Mouse (Mus musculus): Measurements from ENCODE around the gene Arl4a. TPM values are rescaled to one million over a fixed set of nuclear protein-coding genes. Genes with fewer than 3 reads are reported as not detected.

The Arl4a gene
- 51.2 and 59.3 TPM in 2 replicates for total RNA-seq (2021)
- long read RNA-seq, transcript Arl4a-201 (2 exons, 1,200 nt), result major isoform, 42 of 77 reads
- long read RNA-seq, transcript Arl4a-205 (2 exons, 3,710 nt), result minor isoform, 32 of 77 reads
- long read RNA-seq, partial matches to known transcripts, result 0 of 77 reads
- long read RNA-seq, other reads (novel, unspliced or antisense), result 3 of 77 reads

DNA sequence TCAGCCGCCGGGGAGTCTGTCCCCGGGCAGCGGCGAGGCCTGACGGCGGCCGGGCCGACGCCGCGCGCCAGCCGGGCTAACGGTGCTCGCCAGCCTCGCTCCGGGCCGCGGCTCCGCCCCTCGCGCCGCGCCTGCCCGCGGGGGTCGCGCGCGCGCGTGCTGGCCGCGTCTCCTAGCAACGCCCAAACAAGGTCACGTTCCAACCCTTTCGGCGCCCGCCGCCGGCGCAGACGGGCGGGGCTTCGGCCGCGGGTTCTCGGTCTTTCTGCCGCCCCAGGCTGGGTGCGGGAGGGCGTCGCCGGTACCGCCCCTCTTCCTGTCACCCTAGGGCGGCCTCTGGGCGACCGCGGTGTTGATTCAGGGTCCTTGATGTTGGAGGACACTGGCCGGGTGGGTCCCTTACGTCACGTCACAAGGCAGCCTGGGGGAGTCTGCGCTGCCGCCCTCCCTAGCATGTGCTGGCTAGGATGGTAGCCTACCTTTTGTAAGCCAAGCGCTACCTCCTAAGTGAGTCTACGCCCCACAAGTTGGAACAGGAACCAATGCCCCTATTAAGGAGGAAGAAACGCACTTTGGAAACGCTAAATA, at the start of gene Arl4a:
Gene Arl4a, minus strand, starts transcription at position 150 of the 588 bp plus-strand sequence.
- peak; percentile 93 for DNase-seq

DNA sequence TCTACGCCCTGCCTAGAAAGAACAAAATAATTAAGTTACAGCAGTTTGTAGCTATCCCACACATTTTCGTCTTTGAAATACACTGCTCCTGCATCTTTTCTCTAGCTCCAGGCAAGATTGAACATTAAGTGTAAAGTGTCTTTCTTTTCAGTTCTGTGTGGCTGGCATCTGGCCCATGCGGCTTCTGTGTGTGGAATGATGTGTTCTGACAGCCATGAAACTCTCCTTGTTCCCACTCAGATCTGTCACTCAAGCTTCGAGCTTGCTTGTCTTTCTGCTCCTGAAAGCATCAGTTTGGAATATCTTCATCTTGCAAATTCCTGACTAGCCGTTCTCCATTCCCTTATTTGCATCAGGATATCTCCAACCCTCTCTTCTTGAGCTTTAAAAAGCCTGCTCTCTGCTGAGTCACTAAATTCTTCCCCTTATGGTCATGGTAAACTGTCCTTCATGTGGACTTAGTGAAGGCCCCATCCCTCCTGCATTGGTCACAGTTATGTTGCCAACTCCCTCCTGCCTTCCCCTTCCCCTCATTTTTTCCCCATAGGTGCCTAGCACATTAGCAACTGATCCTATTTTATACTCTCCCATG, 48.0 kb upstream of the Arl4a start:
- DNase-seq, result no peak

GRCm38 (mm10) chr12:40082453-40083238, 44.8 kb upstream of the Arl4a start:
- no peak for DNase-seq

DNA sequence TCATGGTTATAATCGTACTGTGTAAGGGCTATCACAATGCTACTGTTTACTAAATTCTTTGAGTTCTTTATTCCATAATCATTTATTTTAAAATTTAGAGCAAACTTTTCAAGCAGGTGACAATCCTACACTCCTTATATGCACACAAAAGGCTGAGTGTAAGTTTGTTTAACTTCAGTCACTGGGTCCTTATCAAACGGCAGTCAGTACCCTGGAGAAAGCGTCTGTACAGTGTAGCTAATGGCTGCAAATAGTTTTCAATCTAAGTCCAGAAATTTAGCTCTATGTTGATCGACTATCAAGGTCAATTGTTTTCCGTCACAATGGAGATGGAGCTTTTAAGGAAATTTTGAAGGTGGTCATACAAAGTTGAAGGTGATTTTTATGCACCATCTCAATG, 44.2 kb upstream of the Arl4a start:
- no peak for DNase-seq

GRCm38 (mm10) chr12:40073660-40074059, 35.8 kb upstream of the Arl4a start:
- DNase-seq, result no peak

GRCm38 (mm10) chr12:40047024-40047423, 9.2 kb upstream of the Arl4a start:
- no peak for DNase-seq

DNA sequence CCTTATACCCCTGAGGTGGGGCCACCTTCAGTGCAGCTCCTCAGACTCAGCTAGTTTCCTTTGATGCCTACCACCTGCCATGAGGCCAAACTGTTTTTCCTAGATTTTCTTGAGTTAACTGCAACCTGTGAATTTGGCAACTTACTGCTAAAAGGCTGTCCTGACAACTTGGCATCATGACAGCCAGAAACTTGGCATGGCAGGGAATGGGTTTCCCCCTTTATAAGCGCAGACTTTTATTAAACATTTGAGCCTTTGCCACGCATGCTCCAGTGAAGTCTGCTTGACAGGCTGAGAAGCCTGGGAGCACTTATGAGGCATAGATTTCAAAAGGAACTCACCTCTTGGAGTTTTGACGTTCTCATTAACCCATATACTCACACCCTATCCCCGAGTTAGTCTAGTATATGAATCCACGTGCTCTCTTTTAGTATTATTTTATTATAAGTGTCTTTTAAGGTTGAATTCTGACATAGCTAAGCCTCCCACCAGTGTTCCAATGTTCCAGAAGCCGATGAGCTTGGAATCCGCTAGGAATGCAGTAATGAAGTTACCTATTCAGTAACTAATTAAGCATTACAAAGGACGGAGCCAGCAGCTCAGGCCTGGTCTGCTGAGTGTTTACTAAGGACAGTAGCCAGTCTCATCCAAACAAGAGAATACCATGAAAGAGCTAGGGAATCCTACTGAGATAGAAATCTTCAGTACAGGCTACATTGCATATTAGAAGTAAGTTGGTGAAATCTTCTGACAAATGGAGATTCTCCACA, 6.2 kb upstream of the Arl4a start:
- no peak for DNase-seq

DNA sequence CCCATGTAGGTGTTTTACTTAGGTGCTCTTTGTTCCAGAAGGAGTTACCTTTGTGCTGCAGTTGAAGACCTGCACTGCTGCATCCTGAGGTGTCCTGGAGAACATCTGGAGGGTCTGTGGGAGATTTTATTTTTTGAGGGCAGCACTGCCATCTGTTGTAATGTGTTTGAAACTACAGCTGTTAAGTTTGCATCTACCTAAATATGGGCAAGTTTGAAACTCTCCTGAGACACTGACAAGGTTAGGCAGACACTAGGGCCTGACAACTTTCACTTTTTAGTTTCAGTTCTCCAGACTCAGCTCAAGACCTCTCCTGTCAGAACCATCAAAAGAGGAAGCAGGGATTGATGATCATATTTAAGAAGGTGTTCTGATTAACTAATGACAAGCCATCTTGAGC, 2.2 kb upstream of the Arl4a start:
- no peak for DNase-seq

GRCm38 (mm10) chr12:40037226-40037813, 505 bp downstream of the Arl4a start:
- peak; percentile 100 for DNase-seq

DNA sequence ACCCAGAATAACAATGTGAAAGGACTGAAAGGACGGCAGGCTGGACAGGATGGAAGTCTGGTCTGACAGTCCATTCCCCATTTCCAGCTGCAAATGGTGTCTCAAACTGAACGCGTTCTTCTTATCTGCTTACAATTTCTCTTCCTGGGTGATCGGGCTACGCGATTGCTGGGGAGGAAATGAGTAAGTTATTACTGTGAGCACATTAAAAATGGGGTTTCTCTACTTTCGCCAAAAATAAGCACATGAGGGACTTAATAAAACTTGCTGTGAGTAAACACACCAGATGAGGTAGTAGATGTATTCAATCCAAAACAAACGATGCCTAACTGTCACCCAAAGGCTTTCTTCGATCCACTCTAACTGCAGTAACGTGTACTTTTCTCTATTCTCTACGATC, 1.2 kb downstream of the Arl4a start:
- no peak for DNase-seq

- no peak for DNase-seq
Observed at GRCm38 (mm10) chr12:40035506-40035905, 2.3 kb downstream of the Arl4a start.

DNA sequence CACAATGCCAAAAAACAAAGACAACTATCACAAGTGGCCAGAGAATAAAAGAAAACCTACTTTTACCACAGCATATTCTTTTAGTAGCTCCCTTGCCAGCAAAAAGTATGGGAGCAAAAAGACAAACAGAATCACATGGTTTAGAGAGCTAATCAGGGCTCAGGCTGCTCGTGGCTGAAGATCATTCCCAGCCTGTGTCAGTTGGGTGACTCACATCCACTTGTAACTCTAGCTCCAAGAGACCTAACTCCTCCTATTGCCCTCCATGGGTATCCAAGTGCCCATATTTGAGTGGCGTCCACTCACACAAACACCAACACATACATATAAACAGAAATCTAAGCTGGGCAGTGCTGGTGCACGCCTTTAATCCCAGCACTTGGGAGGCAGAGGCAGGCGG, 8.6 kb downstream of the Arl4a start:
- no peak for DNase-seq

- no peak for DNase-seq
Observed at GRCm38 (mm10) chr12:40027846-40028245, 10.0 kb downstream of the Arl4a start.

- no peak for DNase-seq
Observed at GRCm38 (mm10) chr12:40027444-40027843, 10.4 kb downstream of the Arl4a start.

GRCm38 (mm10) chr12:40023918-40024317, 13.9 kb downstream of the Arl4a start:
- no peak for DNase-seq

DNA sequence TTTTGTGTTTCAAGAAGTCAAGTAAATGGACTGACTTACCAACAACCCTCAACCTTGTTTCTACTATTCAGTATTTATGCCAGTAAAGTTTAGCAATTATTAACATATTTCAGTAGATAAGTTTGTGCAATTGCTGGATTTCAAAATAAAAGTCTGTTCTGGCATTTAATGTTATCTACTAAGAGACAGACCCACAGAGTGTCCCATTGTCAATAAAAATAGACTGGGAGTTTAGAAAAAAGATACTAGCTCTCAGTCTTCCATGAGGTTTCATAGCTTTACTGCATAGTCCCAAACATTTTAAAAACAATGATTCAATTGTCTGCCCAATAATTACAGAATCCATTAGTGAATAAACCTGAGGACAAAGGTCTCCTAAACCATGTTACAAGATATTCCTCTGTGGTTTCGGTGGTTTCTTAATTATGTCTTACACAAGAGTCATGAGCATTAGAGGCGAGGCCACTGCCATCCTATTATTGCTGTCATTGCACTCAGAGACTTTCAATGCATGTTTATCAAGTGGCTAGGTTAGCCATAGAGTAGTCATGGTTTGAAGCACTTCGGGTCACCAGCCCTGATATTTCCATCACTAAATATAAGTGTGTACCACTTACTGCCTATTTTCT, 14.7 kb downstream of the Arl4a start:
- DNase-seq, result no peak

GRCm38 (mm10) chr12:40022344-40022743, 15.5 kb downstream of the Arl4a start:
- no peak for DNase-seq

- DNase-seq, result no peak
Observed at GRCm38 (mm10) chr12:40017955-40018505, 19.8 kb downstream of the Arl4a start.

DNA sequence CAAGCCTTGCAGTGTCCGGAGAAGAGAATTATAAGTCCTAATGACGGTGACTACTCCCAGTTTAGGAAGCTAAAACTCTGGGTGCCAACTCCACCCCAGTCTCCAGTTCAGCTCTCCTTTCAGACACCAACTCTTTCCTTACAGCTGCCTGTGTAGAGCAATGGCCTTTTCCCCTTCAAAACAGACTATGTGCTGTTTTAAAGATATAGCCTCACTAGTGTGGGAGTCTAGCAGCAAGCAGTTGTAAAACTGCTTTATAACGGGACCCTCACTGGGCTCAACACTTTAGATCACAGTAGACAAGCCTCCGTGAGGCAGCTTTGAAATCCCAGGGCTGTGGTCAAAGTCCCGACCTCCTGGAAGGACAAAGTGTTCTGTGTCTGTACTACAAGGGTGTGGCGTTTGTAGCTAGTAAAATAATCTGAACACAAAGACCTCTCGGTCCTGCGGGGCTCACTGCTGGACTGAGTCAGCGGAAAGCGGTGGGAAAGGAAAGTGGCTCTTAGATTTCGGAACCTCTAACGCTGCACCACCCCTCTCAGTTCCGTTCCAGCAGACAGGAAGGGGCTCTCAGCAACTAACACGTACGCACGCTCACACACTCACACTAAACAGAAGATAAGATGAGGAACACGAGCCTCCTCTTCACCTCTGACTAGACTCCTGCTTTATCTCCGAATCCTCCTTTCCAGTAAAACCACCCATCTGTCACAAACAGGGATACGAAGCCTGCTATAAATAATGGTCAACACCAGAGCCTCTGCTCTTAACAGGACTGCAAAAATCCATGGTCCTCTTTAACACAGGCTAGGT, 21.0 kb downstream of the Arl4a start:
- DNase-seq, result peak; percentile 31

DNA sequence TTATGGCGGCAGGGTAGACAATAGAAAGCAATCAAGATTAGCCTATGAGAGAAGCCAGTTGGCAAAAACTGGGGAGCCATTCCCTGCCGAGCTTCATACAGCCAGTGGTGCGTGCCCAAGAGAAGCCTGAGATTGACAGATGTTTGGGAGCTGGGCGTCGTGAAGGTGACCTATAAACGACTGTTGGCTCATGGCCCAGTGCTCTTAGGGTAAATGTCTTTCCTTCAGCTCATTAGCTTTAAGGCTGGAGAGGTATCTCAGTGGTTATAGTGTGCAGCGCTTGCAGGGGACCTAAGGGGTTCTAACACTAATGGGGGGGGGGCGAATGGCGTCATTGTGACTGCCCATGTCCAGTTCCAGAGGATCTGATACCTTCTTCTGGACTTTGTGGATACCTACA, 21.8 kb downstream of the Arl4a start:
- DNase-seq, result no peak
